Mouse (Mus musculus) lung, postnatal 10 days (tissue): ENCODE data around the gene Tmem123.
A peak's percentile ranks its signal among the peaks of the same experiment; 100 is the strongest.

ENCODE experiments used
- DNase-seq: peaks from one replicate; pipeline ENCODE4 v3.0.0; 2021

Gene Tmem123

DNA sequence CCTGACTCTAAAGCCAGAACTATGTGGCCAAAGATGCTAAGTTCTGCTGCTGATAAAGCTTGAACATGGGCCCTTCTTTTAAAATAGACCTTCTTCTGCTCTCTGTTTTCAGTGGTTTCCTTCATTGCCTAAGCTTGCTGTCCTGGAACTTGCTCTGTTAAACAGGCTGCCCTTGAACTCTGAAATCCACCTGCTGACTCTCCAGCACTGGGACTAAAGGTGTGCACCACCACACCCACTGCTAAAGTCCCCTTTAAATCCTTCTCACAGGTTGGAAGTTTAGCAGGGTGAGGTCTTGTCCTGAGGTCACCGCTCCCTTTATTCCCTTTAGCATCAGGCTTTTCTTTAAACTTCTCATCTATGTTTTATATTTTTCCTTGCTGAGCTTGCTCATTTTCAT, 13.1 kb downstream of the Tmem123 start:
- DNase-seq: no peak

DNA sequence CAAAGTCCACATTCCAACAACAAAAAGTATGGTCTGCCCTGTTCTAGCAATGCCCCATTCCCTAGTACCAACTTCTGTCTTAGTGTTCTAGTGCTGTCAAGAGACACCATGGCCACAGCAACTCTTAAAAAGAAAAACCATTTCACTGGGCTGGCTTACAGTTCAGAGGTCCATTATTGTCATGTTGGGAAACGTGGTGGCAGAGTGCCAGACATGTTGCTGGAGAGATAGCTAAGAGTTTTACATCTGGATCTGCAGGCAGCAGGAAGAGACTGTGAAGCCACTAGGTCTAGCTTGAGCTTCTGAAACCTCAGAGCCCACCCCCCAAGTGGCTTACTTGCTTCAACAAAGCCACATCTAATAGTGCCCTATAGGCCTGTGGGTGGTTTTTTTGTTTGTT, 13.8 kb downstream of the Tmem123 start:
- DNase-seq: no peak

DNA sequence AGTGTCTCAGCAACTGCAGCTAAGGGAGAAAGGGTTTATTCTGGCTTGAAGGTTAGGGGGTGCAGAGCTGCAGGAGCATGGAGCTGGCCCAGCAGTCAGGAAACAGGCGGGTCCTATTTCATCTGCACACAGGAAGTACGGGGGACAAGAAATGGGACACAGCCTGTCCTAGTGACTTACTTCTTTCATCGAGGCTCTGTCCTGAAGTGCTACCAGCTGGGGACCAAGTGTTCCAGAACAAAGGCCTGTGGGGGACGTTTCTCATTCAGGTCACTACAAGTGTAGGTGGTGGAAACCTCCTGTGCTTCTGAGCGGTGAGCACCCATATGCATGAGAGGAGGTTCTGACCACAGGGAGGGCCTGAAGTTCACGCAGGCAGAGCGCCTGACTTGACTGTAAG, 14.9 kb downstream of the Tmem123 start:
- DNase-seq: no peak

DNA sequence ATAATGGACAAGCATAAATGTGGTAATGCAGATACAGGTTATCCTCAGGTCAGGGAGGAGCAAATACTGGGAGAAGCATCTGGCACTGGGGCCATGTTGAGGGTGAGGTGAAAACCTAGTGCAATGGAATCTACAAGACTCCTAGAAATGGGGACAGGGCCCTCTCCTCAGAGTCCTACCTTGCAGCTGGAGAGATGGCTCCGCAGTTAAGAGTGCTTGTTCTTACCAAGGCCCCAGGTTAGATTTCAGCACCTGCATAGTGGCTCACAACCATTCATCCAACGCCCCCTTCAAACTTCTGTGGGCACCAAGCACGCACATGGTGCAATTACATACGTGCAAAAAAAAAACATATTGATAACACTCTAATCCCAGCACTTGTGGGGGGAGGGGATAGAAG, 15.9 kb downstream of the Tmem123 start:
- DNase-seq: no peak

DNA sequence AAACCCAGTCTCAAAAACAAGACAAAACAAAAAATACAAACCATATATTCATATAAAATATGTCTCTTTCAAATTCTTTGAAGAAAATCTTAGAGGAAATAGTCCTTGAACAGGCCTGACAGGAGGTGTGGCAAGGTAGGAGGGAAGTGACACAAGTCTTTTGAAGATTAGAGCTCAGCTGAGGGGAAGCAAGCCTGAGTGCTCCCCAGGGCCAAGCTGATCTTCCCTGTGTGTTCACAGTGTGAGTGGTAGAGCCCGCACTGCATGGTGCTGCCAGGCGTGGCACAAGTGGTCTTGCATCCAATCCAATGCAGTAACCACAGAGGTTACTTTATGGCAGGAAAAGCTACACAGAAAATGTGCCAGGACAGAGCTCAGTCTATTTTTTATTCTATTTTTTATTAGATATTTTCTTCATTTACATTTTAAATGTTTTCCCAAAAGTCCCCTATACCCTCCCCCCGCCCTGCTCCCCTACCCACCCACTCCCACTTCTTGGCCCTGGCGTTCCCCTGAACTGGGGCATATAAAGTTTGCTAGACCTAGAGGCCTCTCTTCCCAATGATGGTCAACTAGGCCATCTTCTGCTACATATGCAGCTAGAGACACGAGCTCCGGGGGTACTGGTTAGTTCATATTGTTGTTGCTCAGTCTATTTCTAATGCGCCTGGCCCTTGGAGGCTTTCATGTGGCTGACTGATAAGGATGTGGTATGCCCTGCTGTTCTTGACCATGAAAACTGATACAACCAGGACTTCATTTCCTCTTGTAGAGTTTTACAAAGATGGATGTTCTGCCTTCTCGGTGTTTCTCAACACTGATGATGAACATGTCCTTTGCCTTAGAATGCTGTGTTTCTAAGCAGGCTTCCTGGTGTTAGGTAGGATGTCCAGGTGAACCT, 16.7 kb downstream of the Tmem123 start:
- no peak for DNase-seq

DNA sequence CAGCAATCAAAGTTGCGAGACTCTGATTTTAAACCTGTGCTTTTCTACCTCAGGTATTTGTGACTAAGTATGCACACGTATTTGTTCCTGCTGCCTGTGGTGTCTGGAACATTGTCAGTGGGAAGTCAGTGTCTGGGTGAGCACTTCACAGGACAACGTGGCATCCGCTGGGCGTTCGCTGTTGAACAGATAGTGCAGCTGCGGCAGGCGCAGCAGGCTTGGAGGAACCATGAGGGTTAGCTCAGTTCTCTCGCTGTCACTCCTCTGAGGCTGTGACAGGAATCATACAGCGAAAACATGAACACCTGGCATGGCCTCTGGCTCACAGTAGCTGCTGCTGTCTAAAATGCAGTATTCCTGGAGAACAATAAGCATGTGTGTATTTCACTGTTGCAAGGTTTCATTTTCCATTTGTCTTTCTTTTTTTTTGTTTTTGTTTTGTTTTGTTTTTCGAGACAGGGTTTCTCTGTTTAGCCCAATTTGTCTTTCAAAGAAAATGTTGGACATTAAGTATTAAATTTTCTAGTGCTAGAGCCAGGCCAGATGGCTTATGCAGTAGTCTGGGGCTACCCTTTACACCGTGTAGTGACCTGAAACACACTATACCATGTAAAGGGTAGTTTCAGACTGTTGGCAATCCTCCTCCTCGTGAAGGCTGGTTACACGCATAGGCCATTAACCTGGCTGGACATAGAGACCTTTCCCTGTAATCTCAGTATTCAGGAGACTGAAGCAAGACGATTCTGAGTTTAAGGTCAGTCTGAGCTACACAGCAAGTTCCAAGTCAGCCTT, 20.2 kb downstream of the Tmem123 start:
- DNase-seq: no peak

DNA sequence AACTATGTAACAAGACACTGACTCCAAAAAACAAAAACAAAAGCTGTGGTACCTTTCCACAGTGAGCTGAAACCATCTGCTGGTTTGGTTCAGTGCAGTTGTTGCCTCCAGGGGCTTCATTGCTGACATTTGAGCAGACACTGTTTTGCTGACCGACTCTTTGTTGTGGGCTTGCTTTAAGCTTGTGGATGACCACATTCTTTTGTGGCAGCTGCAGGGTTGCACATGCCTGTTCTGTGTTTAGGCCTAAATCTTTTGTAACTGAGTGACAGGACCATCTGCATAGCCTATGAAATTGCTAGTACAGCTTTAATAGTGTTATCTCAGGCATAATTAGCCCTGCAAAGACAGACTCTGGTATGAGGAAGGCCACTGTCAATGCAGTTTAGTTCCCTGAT, 20.8 kb downstream of the Tmem123 start:
- no peak for DNase-seq

DNA sequence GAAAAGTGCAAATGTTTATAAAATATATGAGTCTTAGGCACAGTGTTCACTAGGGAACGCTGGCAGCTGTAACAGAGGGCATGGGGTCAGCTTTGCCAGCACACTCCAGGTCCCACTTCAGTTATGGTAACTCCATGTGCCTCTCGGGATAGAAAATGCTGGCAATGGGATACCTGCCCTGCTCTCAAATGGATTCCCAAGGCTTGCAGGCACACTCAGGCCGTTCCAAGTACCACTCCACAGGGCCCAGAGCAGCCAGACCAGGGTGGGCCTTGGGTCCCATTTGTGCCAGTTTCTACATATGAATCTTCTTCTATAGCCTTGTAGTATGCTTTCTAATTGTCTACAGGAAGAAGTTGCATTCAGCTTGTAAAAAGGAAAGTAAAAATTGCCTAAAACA, 21.6 kb downstream of the Tmem123 start:
- no peak for DNase-seq

DNA sequence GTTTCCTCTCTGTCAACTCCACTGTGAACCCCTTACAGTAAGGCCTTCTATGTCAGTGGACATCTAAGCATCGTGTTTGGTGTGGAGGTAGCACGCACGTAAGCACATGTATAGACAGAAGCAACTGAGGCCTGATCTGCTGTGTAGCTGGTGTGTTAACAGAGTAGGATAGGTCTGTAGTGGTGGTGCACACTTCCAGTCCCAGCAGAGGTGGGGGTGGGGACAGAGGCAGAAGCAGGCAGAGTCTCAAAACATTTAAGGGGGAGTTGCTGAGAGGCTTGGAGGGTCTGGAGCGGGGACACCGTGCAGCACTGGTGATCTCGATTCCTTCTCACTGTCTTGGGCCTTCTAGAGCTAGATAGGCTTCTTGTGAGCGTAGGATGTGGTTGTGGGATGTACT, 22.2 kb downstream of the Tmem123 start:
- no peak for DNase-seq

DNA sequence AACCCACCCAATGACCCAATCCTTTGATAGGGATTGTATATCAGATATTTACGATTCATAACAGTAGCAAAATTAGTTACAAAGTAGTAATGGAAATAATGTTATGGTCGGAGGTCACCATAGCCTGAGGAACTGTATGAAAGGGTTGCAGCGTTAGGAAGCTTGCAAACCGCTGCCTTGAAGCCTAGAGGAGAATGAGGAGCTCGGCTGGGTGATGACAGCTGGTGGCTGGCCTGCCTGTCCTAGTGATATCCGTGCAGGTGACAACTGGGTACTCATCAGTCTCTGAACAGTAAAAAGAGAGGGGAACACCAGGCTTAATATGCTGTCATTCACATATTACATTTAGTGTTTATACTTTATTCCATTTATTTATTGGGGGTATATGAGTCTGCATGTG, 24.6 kb downstream of the Tmem123 start:
- no peak for DNase-seq

DNA sequence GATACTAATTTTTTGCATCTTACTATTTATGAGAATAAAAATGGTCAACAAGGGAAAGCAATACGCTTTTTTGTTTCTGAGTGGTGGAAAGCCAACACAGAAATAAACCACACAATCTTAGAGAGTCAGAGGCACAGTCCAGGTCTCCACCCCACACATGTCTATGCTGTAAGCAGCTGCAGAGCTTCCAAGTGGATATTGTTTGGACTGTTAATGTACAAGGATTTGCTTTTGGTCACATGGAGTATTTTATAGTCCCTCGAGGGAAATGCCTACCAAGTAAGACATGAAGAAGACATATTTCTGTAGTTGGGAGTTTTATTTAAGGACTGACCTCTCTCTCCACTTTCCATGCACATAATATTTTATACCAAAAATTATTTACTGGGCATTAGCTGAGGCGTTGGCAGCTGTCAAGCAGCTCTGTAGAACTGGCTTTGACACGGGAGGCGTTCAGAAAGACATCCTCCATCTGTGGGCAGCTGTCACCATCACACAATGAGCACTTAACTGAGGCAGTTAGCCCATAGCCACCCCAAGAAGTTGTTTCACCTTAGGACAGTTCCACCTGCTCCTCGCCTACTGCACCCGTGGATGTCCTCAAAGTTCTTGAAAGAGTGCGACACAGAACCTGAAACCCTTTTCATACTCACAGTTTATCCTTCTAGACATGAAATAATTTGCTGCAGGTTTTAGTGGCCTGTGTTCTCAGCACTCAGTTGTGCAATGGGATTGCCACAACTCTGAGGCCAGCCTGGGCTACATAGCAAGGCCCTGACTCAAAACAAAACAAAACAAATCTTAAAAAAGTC, 26.1 kb downstream of the Tmem123 start:
- DNase-seq: no peak

DNA sequence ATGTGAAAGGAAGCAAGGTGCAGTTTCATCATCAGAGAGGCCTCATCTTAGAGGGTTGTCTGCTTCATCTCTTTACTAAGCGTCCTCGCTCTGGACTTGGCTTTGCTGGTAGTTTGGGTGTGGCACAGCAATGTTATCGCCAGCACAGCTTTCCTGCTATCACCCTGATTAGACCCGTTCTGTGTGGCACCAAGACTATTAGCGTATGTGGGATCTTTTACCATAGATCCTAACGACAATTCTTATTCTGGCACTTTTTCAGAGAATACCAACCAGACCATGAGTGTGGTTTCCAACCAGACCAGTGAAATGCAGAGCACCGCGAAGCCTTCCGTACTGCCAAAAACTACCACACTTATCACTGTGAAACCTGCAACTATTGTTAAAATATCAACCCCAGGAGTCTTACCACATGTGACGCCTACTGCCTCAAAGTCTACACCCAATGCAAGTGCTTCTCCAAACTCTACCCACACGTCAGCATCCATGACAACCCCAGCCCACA, 26.8 kb downstream of the Tmem123 start:
- DNase-seq: no peak

DNA sequence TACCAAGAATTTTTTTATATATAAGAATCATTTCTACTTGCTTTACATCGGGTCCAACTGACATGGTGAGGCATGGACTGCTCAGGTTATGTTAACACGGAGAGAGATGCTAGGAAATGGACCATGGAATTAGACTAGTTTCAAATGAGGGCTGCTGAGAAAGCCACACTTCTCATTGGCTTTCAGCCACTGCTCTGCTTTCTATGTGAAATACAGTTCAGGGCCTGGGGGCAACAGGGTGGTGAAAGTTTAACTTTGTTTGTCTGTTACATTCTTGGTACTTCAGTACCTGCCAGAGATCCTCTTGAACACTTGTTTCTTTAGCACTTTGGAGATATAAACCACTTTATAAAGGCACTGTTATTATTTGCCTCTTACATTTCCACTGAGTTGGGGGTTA, 29.7 kb downstream of the Tmem123 start:
- no peak for DNase-seq

DNA sequence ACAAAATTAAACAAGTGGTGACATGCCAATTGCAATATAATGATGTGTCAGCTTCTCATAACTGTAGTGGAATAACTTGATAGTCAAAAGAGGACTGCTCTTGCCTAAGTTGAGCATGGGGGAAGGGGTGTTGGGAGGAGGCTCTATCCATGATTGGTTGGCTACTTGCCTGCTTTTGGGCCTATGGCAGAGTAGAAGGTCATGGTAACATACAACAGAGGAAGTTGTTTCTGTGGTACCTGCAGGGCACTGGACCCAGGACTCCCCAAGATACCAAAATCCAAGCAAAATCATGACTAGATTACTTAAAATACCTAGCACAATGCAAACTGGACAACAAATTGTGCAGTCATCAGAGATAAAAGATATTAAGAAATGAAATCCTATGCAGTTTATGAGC, 31.7 kb downstream of the Tmem123 start:
- no peak for DNase-seq

DNA sequence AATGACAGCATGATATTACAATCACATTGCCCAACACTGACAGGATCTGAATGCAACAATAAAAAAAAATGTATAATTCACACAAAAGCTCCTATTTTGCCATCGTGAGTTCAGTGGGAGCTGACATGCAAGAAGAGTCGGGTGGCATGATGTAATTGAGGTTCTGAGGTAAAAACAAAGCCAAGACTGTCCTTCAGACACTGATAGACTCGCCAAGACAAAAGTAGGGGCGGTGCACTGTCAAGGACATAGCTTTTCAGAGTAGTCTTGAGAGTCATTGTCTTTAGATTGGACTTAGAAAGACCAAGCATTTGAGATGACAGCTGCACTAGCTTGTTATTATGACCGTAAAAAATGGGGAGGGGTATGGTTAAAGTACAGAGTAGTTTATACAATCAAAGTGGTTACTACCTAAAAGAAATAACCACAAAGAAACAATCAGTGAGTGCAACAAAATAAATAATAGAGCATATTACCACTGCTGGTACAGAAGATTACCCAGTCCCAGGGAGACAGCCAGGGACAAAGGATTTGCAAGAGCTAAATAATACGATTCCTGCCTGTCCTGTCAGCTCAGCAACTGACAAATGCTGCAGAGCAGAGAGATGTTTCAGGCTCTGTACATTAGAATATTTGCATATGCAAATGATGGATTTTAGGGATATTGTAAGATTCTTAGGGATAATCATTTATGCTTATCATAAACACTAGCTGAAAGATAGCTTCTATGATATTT, 32.5 kb downstream of the Tmem123 start:
- DNase-seq: no peak

DNA sequence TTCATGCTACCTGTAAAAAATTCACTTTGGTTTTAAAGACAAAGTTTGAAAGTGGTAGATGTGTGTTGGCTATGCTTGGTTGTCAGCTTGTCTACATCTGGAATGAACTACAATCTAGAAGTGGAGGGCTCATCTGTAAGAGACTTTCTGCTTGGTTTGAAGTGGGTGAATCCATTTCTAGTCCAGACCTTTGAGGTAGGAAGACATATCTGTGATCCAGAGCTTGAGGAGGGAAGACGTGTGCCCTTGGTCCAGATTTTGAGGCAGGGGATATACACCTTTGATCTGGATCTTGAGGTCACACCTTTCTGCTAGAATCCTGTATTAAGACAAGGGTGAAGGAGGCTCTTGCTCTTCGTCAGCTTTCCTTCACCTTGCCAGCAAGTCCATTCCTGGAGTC, 33.7 kb downstream of the Tmem123 start:
- no peak for DNase-seq

DNA sequence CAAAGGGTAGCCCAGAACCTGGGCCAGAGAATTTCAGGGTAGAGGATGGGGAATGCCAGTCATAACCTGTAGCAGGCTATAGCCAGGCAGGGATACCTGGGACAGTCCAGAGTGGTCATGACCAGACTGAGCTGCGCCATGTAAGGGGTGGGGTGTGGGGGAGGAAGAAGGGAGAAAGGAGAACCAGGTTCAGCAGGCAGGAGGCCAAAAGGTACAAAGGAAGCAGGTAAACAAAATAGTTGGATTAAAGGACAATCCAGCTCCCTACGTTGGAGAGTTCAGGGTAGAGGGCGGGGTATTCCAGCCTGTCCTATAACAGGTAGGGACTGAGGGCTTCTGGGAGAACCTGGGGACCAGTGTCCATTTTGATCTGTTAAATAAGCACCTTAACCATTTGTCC, 34.7 kb downstream of the Tmem123 start:
- DNase-seq: no peak

DNA sequence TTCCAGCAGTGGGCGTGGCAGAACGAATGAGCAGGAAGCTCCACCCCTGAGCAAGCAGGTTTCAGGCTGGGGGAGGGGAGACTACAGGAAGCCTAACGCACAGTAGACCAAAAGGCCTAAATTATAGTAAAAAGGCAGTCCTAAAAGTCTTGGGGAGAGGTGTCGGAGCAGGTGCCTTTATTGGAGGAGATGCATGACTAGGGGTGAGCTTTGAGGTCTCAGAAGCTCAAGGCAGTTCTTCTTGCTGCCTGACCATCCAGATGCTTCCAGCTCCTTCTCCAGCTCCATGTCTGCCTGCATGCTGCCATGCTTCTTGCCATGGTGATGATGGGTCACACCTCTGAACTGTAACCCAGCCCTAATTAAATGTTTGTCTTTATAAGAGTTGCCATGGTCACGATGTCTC, 41.3 kb downstream of the Tmem123 start:
- DNase-seq: no peak

DNA sequence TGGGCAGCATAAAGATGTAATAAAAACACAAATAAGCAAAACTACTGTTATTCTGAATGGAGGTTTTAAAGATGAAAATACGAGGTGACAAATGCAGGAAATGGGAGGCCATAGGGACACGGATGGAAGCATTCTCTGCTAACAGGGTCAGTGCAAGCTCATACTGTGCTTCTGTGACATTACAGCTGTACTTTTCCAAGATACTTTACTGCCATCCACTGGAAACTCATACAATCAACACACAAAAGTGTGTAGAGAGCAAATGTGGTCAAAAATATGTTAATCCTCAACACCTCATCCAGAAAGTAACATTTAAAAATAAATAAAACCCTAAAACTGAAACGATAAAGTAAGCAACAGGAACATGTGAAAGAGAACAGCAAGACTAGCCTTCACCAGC, 58.9 kb downstream of the Tmem123 start:
- DNase-seq: no peak

DNA sequence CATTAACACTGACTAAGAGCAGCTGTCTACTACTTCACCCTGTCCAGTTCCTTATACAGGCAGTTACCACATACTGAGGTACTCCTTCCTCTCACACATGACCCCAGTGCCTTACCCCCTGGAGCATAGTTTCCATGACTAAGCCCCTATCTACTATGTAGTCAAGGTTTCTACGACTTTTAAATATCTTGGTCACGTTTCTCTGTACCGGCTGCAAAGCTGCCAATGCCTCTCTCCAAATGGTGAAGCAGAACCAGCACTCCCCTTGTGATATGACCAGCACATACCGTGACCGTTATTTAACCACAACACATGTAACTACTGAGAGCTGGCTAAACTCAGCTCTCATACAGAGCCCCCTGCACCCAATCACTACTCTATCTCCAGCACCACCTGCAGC, 61.1 kb downstream of the Tmem123 start:
- no peak for DNase-seq

DNA sequence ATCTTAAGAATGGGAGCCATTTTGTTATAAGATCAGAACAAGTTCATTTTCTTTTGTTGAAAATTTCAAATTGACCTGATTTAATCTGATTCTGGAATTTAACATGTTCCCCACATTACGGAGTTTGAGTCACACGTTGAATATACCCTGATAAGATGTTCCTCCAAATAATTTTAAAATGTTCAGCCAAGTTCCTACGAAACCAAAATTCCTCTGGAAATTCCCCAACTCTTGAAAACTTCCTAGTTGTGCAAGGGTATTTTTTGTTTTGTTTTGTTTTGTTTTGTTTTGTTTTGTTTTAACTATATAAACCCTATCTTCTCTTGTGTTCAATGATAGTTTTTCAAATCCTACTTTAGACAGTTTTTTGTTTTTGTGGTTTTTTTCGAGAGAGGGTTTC, 64.9 kb downstream of the Tmem123 start:
- peak; percentile 11 for DNase-seq
